Mouse (Mus musculus) olfactory bulb, adult 2 months (tissue): ENCODE measurements around the gene Gm6993.

Source experiments
- CTCF ChIP-seq: fragments of 200-500 bp; IDR thresholded peaks from 2 replicates; pipeline ENCODE4 v1.5.1; 2012; ENCODE audit warnings: low read depth, mild to moderate bottlenecking, low read length, moderate library complexity; ENCODE audit not compliant: insufficient read depth
- POLR2A ChIP-seq: fragments of 200-500 bp; IDR thresholded peaks from 2 replicates; pipeline ENCODE4 v1.6.1; 2012; ENCODE audit warnings: mild to moderate bottlenecking, low read depth, low read length, moderate library complexity; ENCODE audit not compliant: insufficient read depth

- no peak for TF ChIP-seq POLR2A
- no peak for TF ChIP-seq CTCF
Measured at GRCm38 (mm10) chr12:31235018-31235417, 5.6 kb upstream of the Gm6993 start.
